9 mouse cellular contexts compared by ENCODE assay signal in the genomic region with DNA sequence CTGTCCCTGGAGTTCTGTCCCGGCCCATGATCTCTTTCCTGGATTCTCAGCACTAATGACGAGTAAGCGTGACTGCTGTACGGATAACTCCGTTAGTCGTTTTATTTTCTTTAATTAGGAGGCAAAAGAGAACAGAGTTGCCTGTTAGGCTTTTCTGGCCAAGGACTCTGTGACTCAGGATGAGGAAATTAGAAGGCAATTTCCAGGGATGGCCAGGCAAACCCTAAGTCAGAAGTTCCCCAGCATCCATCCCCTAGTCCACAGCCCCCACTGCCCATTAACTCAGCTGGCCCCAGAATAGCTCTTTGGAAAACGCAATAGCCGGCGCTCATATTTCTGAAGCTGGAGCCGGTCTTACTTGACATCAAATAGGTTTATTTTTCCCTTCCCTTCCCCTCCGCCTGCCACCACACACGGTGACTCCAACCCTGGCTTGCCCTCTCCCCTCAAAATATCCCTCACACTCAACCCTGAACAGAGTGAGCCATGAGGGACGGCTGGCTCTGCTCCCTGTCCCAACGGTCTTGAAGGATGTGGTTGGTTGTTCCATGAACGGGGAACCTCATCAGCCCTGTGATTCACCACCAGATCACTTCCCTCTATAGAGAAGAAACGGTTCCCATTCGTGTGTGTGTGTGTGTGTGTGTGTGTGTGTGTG. TPM values are rescaled to one million over a fixed set of nuclear protein-coding genes. Genes with fewer than 3 reads are reported as not detected.
A peak's percentile ranks its signal among the peaks of the same experiment; 100 is the strongest.
DNase-seq lines count a peak whose midpoint lies in the region; ATAC-seq and TF ChIP-seq lines count a peak whose summit lies in the region.
"Had no signal": no experiment of that assay in that cellular context is flagged by ENCODE, and none has a peak within 500 bp of the region (broad histone marks: within the 10 kb centered on the region; RNA-seq: fewer than 3 reads in every experiment).

No protein-coding gene starts in this region.

- peaks cover 27% of the 10 kb centered on the region for H3K4me1 ChIP-seq in kidney, postnatal 0 days (replicated peaks; ENCODE audit: insufficient read depth, low read length)
- peaks cover 62% of the 10 kb centered on the region for H3K4me1 ChIP-seq in brown adipose tissue, adult 24 weeks (ENCODE audit: control insufficient read depth, insufficient read depth, insufficient read length, low read length)
- H3K4me1 ChIP-seq in heart, embryonic 14.5 days (ENCODE audit: control insufficient read depth in 2 of 2, insufficient read depth in 2 of 2, low read length in 2 of 2), result peaks cover 57 to 89% of the 10 kb centered on the region in 2 experiments

- WGBS in kidney, postnatal 0 days, result 34% methylated on average over 17 of the region's 17 CpGs
- 54% methylated on average over 17 of the region's 17 CpGs for WGBS in heart, embryonic 14.5 days

- no peaks in the 10 kb centered on the region for H3K9me3 ChIP-seq in kidney, postnatal 0 days (replicated peaks; ENCODE audit: low read length)
- no peaks in the 10 kb centered on the region; the same call in 1 of the 2 replicates for H3K9me3 ChIP-seq in heart, embryonic 14.5 days (ENCODE audit: control insufficient read depth, low read length)
- H3K9me3 ChIP-seq: neural tube, embryonic 12.5 days had no signal

- no peak overlapping the region for H3K4me2 ChIP-seq in kidney, postnatal 0 days (ENCODE audit: low read length)
- H3K4me2 ChIP-seq in heart, embryonic 14.5 days (ENCODE audit: low read length), result 0 out of 2 replicates have a peak overlapping the region, but pooled peaks have one; percentile 17
- H3K4me2 ChIP-seq: neural tube, embryonic 12.5 days had no signal

- H3K27me3 ChIP-seq in kidney, postnatal 0 days (ENCODE audit: insufficient read depth, low read length), result no peaks in the 10 kb centered on the region
- H3K27me3 ChIP-seq in heart, embryonic 14.5 days (ENCODE audit: control insufficient read depth, insufficient read depth, low read length), result no peaks in the 10 kb centered on the region
- H3K27me3 ChIP-seq: neural tube, embryonic 12.5 days had no signal

- no peak for ATAC-seq in kidney, postnatal 0 days (replicated peaks; ENCODE audit: low FRiP score, low read depth)
- no peak for ATAC-seq in heart, embryonic 14.5 days (ENCODE audit: insufficient number of reproducible peaks, insufficient read depth, low FRiP score, low read depth)

- H3K9ac ChIP-seq in kidney, postnatal 0 days (ENCODE audit: low read depth, low read length), result no peak overlapping the region
- peak overlapping the region; percentile 31; the same call in 1 of the 2 replicates for H3K9ac ChIP-seq in heart, embryonic 14.5 days (ENCODE audit: low read length)
- H3K9ac ChIP-seq: neural tube, embryonic 12.5 days had no signal

- TF ChIP-seq CTCF in kidney, postnatal 0 days (IDR thresholded peaks at IDR 0.05; ENCODE audit: low read depth), result no peak

- no peak for DNase-seq in kidney, postnatal 0 days (ENCODE audit: low spot score)
- DNase-seq in kidney, postnatal 10 days, result no peak
- peak; percentile 84 for DNase-seq in skeletal muscle tissue, adult 2 months (ENCODE audit: low read depth, low spot score)
- DNase-seq in cerebellum, adult 18-20 months, result no peak
- no peak for DNase-seq in cerebellum, postnatal 4 days (ENCODE audit: low spot score in 2 of 2)
- DNase-seq: spleen, adult 18-20 months had no signal

- H3K27ac ChIP-seq in kidney, postnatal 0 days, result peak overlapping the region; percentile 1; the same call in 1 of the 2 replicates
- H3K27ac ChIP-seq in brown adipose tissue, adult 24 weeks (replicated peaks; ENCODE audit: low read depth, low read length), result peak overlapping the region; percentile 96
- peak overlapping the region in 1 of 2 experiments; percentile 48; a peak in 2 of 4 replicates for H3K27ac ChIP-seq in heart, embryonic 14.5 days (replicated peaks in 1 of 2; ENCODE audit: control insufficient read depth in 1 of 2, insufficient read depth in 1 of 2, low read depth in 2 of 2, low read length in 2 of 2)
- H3K27ac ChIP-seq: neural tube, embryonic 12.5 days had no signal

- no peak overlapping the region for H3K4me3 ChIP-seq in kidney, postnatal 0 days (replicated peaks; ENCODE audit: low read depth, low read length)
- no peak overlapping the region for H3K4me3 ChIP-seq in brown adipose tissue, adult 24 weeks (ENCODE audit: insufficient read depth, low read depth, low read length)
- no peak overlapping the region for H3K4me3 ChIP-seq in heart, embryonic 14.5 days (ENCODE audit: control insufficient read depth in 1 of 2, insufficient read depth in 1 of 2, low read depth in 1 of 2, low read length in 2 of 2)
- H3K4me3 ChIP-seq: neural tube, embryonic 12.5 days had no signal

- no peaks in the 10 kb centered on the region for H3K36me3 ChIP-seq in kidney, postnatal 0 days (ENCODE audit: insufficient read depth, low read length)
- H3K36me3 ChIP-seq in heart, embryonic 14.5 days (ENCODE audit: control insufficient read depth, insufficient read depth, low read length), result peaks cover 17% of the 10 kb centered on the region
- H3K36me3 ChIP-seq: neural tube, embryonic 12.5 days had no signal

RNA-seq across cellular contexts. Expression of a gene that starts 5.6 kb away (rescaled TPM):
- polyA plus RNA-seq in kidney, postnatal 0 days (2015; fragmentation: Nextera tagmentation; extraction: Ambion mirVana), result 4.1 TPM in 2 replicates
- 86.1 and 119 TPM in 2 replicates for polyA plus RNA-seq in brown adipose tissue, adult 24 weeks (2012; ENCODE audit: insufficient read depth, insufficient read length, missing spikeins)
- 8.5 and 9.7 TPM in 2 replicates for polyA plus RNA-seq in heart, embryonic 14.5 days (2014; fragmentation: Nextera tagmentation; extraction: Ambion mirVana)
